Mouse (Mus musculus): ENCODE results near the gene Nr1h2. TPM values are rescaled to one million over a fixed set of nuclear protein-coding genes. Genes with fewer than 3 reads are reported as not detected.

The Nr1h2 gene
- polyA plus RNA-seq, 1 experiment from 2014 or later, result 48.5 TPM

DNA sequence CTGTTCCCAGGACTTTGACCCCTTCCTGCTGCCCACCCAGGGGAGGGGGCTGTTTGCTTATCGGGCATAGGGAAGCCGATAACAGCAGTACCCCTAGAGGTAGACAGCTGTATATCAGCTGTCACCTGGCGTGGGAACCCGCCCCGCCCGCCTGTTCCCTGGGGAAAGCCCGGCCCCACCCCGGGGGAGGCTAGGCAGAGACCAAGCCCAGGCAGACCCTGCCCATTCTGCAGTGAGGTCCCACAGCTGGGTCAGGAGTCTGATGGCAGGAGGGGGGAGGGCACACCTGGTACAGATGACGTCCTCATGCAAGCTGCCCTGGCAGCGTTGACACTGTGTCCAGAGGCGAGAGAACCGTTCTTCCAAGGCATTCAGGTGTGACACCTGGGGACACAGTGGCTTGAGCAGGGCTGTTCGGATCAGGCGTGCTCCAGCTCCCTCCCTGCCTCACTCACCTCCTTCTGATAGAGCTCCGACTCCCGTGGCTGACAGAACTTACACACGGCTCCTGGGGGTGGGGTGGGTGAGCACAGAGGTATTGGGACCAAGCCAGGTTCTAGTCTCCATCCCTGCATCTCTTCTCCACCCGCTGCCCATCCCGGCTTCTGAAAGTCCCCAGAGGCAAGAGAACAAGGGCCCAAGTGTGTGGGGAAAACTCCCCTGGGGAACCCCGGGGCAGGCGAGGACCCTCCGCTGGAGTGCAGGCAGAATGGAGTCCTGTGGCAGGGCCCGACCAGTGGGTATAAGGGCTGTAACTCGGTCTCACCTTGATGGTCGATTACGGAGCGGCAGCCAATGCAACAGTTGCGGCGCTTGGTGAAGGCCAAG, 20.6 kb downstream of the Nr1h2 start:
- Histone ChIP-seq H3K27me3 (ENCODE audit: control insufficient read depth, insufficient read depth, low read length) (peaks cover 13% of the 10 kb centered on the region), H3K4me3 (ENCODE audit: low read depth, low read length) (no peak overlapping the region), H3K4me2 (no peak overlapping the region), H3K36me3 (ENCODE audit: control insufficient read depth, insufficient read depth, low read length) (peaks cover 29% of the 10 kb centered on the region), H3K4me1 (ENCODE audit: control insufficient read depth, insufficient read depth, low read length) (no peaks in the 10 kb centered on the region), H3K9me3 (replicated peaks; ENCODE audit: control insufficient read depth, low read length) (no peaks in the 10 kb centered on the region), H3K9ac (ENCODE audit: low read depth, low read length) (no peak overlapping the region), H3K27ac (ENCODE audit: low read depth, low read length) (no peak overlapping the region)
- WGBS (ENCODE audit: insufficient replicate concordance), result 80% methylated on average over 29 of the region's 29 CpGs
- ATAC-seq (replicated peaks; ENCODE audit: insufficient number of reproducible peaks, low FRiP score, low TSS enrichment), result no peak

DNA sequence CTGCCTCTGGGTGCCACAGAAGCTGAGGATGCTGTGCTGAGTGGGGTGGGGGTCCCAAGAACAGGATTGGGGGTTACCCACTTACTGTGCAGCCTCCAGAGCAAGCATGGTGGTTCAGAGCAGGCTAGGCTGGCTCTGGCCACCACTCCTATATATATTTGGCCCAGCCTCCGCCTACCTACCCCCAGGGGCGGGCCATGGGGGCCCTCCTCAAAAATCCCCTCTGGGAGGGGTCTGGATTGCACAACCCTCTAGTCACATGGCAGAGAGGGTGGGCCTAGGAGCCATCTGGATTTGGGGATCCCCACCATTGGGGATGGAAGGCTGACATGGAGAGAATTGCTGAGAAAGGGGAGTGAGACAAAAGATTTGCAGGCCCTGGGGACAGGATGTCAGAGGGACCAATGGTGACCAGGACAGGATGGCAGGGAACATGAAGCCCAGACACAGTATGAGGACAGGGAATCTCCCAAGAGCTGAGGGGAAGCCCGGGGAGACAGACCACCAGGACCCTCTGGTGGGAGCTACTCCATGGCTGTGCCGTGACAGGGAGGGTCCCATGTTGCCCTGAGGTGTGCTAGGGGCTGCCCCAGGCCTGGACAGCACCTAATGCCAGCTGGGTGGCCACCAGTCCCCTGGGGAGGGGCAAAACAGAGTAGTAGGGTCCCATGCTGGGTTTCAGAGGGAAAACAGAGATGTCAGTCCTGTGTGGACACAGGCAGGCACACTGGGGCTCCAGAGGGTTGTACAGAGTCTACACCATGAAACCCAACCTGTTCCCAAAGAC, 21.6 kb downstream of the Nr1h2 start, which contains the start of gene Spib:
TSS of gene Spib (minus strand) at position 126 of the 787 bp plus-strand sequence.
- peaks cover 15% of the 10 kb centered on the region for H3K27me3 ChIP-seq (ENCODE audit: control insufficient read depth, insufficient read depth, low read length)
- whole genome bisulfite sequencing (ENCODE audit: insufficient replicate concordance), result 81% methylated on average over 4 of the region's 4 CpGs
- no peaks in the 10 kb centered on the region for H3K9me3 ChIP-seq (replicated peaks; ENCODE audit: control insufficient read depth, low read length)
- ATAC-seq (replicated peaks; ENCODE audit: insufficient number of reproducible peaks, low FRiP score, low TSS enrichment), result no peak
- H3K36me3 ChIP-seq (ENCODE audit: control insufficient read depth, insufficient read depth, low read length), result peaks cover 19% of the 10 kb centered on the region
- H3K27ac ChIP-seq (ENCODE audit: low read depth, low read length), result no peak within 1 kb of the TSS
- H3K9ac ChIP-seq (ENCODE audit: low read depth, low read length), result no peak within 1 kb of the TSS
- peaks cover 5% of the 10 kb centered on the region for H3K4me1 ChIP-seq (ENCODE audit: control insufficient read depth, insufficient read depth, low read length)
- H3K4me3 ChIP-seq (ENCODE audit: low read depth, low read length), result no peak within 1 kb of the TSS
- no peak within 1 kb of the TSS for H3K4me2 ChIP-seq

DNA sequence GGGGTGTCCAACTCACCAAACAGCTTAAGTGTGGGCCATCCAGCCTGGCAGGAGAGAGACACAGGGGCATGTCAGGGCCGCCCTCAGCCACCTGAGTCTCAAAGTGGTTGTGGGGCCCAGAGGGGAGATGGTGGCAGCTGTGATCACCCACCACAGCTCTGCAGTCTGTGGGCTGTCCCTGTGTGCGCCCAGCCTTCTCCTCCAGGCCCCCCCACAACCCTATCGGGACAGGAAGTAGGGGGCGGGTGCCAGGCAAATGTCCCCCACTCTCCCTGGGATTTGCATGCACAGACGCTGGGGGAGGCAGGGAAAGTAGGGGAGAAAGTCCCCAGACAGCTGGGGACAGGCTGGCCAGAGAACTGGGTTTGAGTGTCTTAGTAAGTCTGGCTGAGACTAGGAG, 22.5 kb downstream of the Nr1h2 start:
- H3K9me3 ChIP-seq (replicated peaks; ENCODE audit: control insufficient read depth, low read length), result no peaks in the 10 kb centered on the region
- no peak overlapping the region for H3K27ac ChIP-seq (ENCODE audit: low read depth, low read length)
- H3K27me3 ChIP-seq (ENCODE audit: control insufficient read depth, insufficient read depth, low read length), result peaks cover 24% of the 10 kb centered on the region
- no peak overlapping the region for H3K9ac ChIP-seq (ENCODE audit: low read depth, low read length)
- 40% methylated on average over 5 of the region's 5 CpGs for WGBS (ENCODE audit: insufficient replicate concordance)
- no peak overlapping the region for H3K4me3 ChIP-seq (ENCODE audit: low read depth, low read length)
- no peak for ATAC-seq (replicated peaks; ENCODE audit: insufficient number of reproducible peaks, low FRiP score, low TSS enrichment)
- H3K36me3 ChIP-seq (ENCODE audit: control insufficient read depth, insufficient read depth, low read length), result peaks cover 18% of the 10 kb centered on the region
- H3K4me1 ChIP-seq (ENCODE audit: control insufficient read depth, insufficient read depth, low read length), result peaks cover 5% of the 10 kb centered on the region
- H3K4me2 ChIP-seq, result no peak overlapping the region

DNA sequence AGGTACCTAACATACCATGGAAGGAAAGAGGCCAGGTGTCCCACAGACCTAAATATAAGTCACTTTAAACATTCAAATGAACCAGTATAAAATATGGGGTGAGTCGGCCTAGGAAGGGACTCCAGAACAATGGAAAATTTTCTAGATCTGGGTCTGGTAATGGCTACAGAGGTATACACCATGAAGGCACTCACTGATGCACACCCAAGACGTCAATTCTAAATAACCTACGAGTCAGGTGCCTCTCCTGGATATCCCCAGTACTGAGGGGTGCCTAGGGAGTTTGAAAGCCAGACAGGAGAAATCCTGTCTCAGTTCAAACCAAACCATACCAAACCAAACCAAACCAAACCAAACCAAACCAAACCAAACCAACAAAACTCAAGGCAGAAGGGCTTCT, 23.2 kb downstream of the Nr1h2 start:
- Histone ChIP-seq H3K4me3 (ENCODE audit: low read depth, low read length) (no peak overlapping the region), H3K4me2 (no peak overlapping the region), H3K4me1 (ENCODE audit: control insufficient read depth, insufficient read depth, low read length) (peaks cover 5% of the 10 kb centered on the region), H3K27ac (ENCODE audit: low read depth, low read length) (no peak overlapping the region), H3K36me3 (ENCODE audit: control insufficient read depth, insufficient read depth, low read length) (peaks cover 18% of the 10 kb centered on the region), H3K9ac (ENCODE audit: low read depth, low read length) (no peak overlapping the region), H3K27me3 (ENCODE audit: control insufficient read depth, insufficient read depth, low read length) (peaks cover 30% of the 10 kb centered on the region), H3K9me3 (replicated peaks; ENCODE audit: control insufficient read depth, low read length) (no peaks in the 10 kb centered on the region)
- WGBS (ENCODE audit: insufficient replicate concordance), result 77% methylated on average over 3 of the region's 3 CpGs
- no peak for ATAC-seq (replicated peaks; ENCODE audit: insufficient number of reproducible peaks, low FRiP score, low TSS enrichment)

DNA sequence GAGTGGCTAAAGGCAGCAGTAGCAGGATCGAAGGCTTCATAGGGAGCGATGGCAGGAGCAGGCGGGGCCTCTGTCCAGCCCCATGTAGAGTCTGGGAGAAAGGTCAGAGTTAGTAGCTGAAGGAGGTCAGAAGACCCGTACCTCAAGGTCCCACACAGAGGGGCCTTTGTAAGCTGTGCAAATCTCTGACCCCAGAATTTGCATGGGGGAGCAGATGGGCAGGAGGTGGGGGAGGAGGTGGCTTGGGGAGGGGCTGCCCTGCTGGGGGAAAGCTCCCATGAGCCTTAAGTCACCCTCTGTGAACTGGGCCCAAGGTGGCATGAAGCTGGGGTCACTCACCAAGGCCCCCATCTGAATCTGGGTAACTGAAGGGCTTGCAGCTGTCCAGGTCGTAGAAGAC, 24.2 kb downstream of the Nr1h2 start:
- WGBS (ENCODE audit: insufficient replicate concordance), result 72% methylated on average over 5 of the region's 5 CpGs
- H3K9ac ChIP-seq (ENCODE audit: low read depth, low read length), result no peak overlapping the region
- peaks cover 5% of the 10 kb centered on the region for H3K4me1 ChIP-seq (ENCODE audit: control insufficient read depth, insufficient read depth, low read length)
- peaks cover 13% of the 10 kb centered on the region for H3K36me3 ChIP-seq (ENCODE audit: control insufficient read depth, insufficient read depth, low read length)
- H3K27me3 ChIP-seq (ENCODE audit: control insufficient read depth, insufficient read depth, low read length), result peaks cover 39% of the 10 kb centered on the region
- no peaks in the 10 kb centered on the region for H3K9me3 ChIP-seq (replicated peaks; ENCODE audit: control insufficient read depth, low read length)
- no peak overlapping the region for H3K27ac ChIP-seq (ENCODE audit: low read depth, low read length)
- no peak overlapping the region for H3K4me2 ChIP-seq
- no peak for ATAC-seq (replicated peaks; ENCODE audit: insufficient number of reproducible peaks, low FRiP score, low TSS enrichment)
- H3K4me3 ChIP-seq (ENCODE audit: low read depth, low read length), result no peak overlapping the region

GRCm38 (mm10) chr7:44527483-44528398, 26.0 kb downstream of the Nr1h2 start:
- H3K4me2 ChIP-seq, result peak overlapping the region; percentile 90
- no peaks in the 10 kb centered on the region for H3K9me3 ChIP-seq (replicated peaks; ENCODE audit: control insufficient read depth, low read length)
- no peak overlapping the region for H3K27ac ChIP-seq (ENCODE audit: low read depth, low read length)
- H3K36me3 ChIP-seq (ENCODE audit: control insufficient read depth, insufficient read depth, low read length), result peaks cover under 1% of the 10 kb centered on the region; the same call in 1 of the 2 replicates
- no peak for ATAC-seq (replicated peaks; ENCODE audit: insufficient number of reproducible peaks, low FRiP score, low TSS enrichment)
- peak overlapping the region; percentile 62 for H3K9ac ChIP-seq (ENCODE audit: low read depth, low read length)
- H3K4me1 ChIP-seq (ENCODE audit: control insufficient read depth, insufficient read depth, low read length), result peaks cover 5% of the 10 kb centered on the region
- H3K27me3 ChIP-seq (ENCODE audit: control insufficient read depth, insufficient read depth, low read length), result peaks cover 53% of the 10 kb centered on the region
- peak overlapping the region; percentile 47 for H3K4me3 ChIP-seq (ENCODE audit: low read depth, low read length)
- 8% methylated on average over 40 of the region's 40 CpGs for WGBS (ENCODE audit: insufficient replicate concordance)

DNA sequence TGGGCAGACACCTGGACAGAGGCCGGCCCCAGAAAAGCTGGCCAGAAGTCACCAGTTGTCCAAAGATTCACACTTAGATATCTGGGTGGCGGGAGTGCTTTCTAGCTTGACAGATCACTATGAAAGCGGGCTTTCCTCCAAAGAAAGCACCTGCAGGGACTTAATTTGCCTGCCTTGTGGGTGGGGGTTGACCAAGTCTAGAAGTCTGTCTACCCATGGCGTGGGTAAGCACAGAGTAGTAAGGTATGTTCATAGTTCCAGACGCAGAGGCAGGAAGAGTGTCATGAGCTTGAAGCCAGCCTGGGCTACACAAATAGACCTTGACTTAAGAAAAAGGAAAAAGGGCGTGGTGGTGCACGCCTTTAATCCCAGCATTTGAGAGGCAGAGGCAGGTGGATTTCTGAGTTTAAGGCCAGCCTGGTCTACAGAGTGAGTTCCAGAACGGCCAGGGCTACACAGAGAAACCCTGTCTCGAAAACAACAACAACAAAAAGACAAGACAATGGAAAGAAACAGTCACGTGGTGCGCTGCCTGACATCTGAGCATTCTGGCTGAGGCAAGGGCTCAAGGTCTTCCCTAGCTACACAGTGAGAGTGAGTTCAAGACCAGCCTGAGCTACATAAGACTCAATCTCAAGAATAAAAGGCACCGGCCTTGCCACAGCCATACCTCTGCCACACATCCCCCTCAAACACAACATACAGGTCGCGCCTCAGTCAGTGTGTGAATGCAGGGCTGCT, 27.2 kb downstream of the Nr1h2 start:
- H3K27ac ChIP-seq (ENCODE audit: low read depth, low read length), result no peak overlapping the region
- no peaks in the 10 kb centered on the region for H3K36me3 ChIP-seq (ENCODE audit: control insufficient read depth, insufficient read depth, low read length)
- H3K4me1 ChIP-seq (ENCODE audit: control insufficient read depth, insufficient read depth, low read length), result peaks cover 5% of the 10 kb centered on the region
- H3K4me2 ChIP-seq, result no peak overlapping the region
- H3K9ac ChIP-seq (ENCODE audit: low read depth, low read length), result no peak overlapping the region
- H3K9me3 ChIP-seq (replicated peaks; ENCODE audit: control insufficient read depth, low read length), result no peaks in the 10 kb centered on the region
- no peak overlapping the region for H3K4me3 ChIP-seq (ENCODE audit: low read depth, low read length)
- ATAC-seq (replicated peaks; ENCODE audit: insufficient number of reproducible peaks, low FRiP score, low TSS enrichment), result no peak
- 83% methylated on average over 14 of the region's 14 CpGs for WGBS (ENCODE audit: insufficient replicate concordance)
- peaks cover 65% of the 10 kb centered on the region for H3K27me3 ChIP-seq (ENCODE audit: control insufficient read depth, insufficient read depth, low read length)
